Mouse (Mus musculus) hindbrain, embryonic 14.5 days (tissue): ENCODE data around the gene Srebf1. TPM values are rescaled to one million over a fixed set of nuclear protein-coding genes. Genes with fewer than 3 reads are reported as not detected.

Experiments used
- ATAC-seq: fragments of 200-750 bp; cut with Nextera tagmentation; 2 replicates; pipeline ENCODE4 v1.8.0; 2017; ENCODE audit warnings: moderate number of reproducible peaks, mild to moderate bottlenecking, moderate TSS enrichment, moderate library complexity; ENCODE audit not compliant: low FRiP score
- DNase-seq: peaks from one replicate; pipeline ENCODE4 v3.0.0-alpha.2; 2015; ENCODE audit warnings: low spot score
- H3K27ac ChIP-seq: fragments of 300-500 bp; sonication (generic); 2 replicates; pipeline ENCODE4 v1.5.1; 2014; ENCODE audit warnings: mild to moderate bottlenecking, moderate library complexity
- H3K27me3 ChIP-seq: fragments of 300-500 bp; sonication (generic); 2 replicates; pipeline ENCODE4 v1.6.1; 2014; ENCODE audit warnings: mild to moderate bottlenecking, low read length, mixed read lengths; ENCODE audit not compliant: control insufficient read depth, insufficient read depth
- H3K36me3 ChIP-seq: fragments of 300-500 bp; sonication (generic); replicated peaks from 2 replicates; pipeline ENCODE4 v1.6.1; 2014; ENCODE audit not compliant: control insufficient read depth, insufficient read depth
- H3K4me1 ChIP-seq: fragments of 300-500 bp; sonication (generic); replicated peaks from 2 replicates; pipeline ENCODE4 v1.6.1; 2014; ENCODE audit warnings: antibody characterized with exemption, low read length, mixed read lengths; ENCODE audit not compliant: control insufficient read depth, insufficient read depth
- H3K4me2 ChIP-seq: fragments of 300-500 bp; sonication (generic); replicated peaks from 2 replicates; pipeline ENCODE4 v1.6.1; 2014; ENCODE audit warnings: mild to moderate bottlenecking, moderate library complexity
- H3K4me3 ChIP-seq: fragments of 300-500 bp; sonication (generic); replicated peaks from 2 replicates; pipeline ENCODE4 v1.5.1; 2014; ENCODE audit warnings: mild to moderate bottlenecking, low read length
- H3K9ac ChIP-seq: fragments of 300-500 bp; sonication (generic); 2 replicates; pipeline ENCODE4 v1.6.1; 2014
- H3K9me3 ChIP-seq: fragments of 300-500 bp; sonication (generic); 2 replicates; pipeline ENCODE4 v1.6.1; 2016; ENCODE audit warnings: low read length; ENCODE audit not compliant: control insufficient read depth
- WGBS: fragments of 180-500 bp; shearing (Covaris S2); extraction: QIAGEN DNeasy Blood & Tissue Kit; methylation state at CpG from one replicate; pipeline ENCODE4 v1.1.7; 2014; 5-methylcytosine and 5-hydroxymethylcytosine counted together
- polyA plus RNA-seq: library from polyadenylated mRNA; unstranded; fragments of >200 nt; fragmentation: Nextera tagmentation; extraction: Ambion mirVana; gene quantifications from 2 replicates; pipeline ENCODE4 v1.2.1, GENCODE M21; 2014

Srebf1 gene
- polyA plus RNA-seq, 1 experiment from 2014 or later: 37.3 TPM

- Histone ChIP-seq H3K36me3 (peaks cover 41% of the 10 kb centered on the region), H3K4me3 (no peak overlapping the region), H3K27ac (peak overlapping the region; percentile 32; the same call in 1 of the 2 replicates), H3K4me1 (peaks cover 16% of the 10 kb centered on the region; the same call in 1 of the 2 replicates), H3K27me3 (no peaks in the 10 kb centered on the region), H3K4me2 (no peak overlapping the region), H3K9ac (no peak overlapping the region), H3K9me3 (no peaks in the 10 kb centered on the region)
- 78% methylated on average over 3 of the region's 3 CpGs for WGBS
- ATAC-seq: no peak
- no peak for DNase-seq
These were observed 33.3 kb upstream of the Srebf1 start for GRCm38 (mm10) chr11:60255639-60256038.

GRCm38 (mm10) chr11:60255181-60255580 lies 32.8 kb upstream of the Srebf1 start:
- WGBS: 28% methylated on average over 3 of the region's 3 CpGs
- H3K27me3 ChIP-seq: no peaks in the 10 kb centered on the region
- DNase-seq: no peak
- peak overlapping the region; percentile 35 for H3K27ac ChIP-seq
- no peak overlapping the region for H3K4me3 ChIP-seq
- no peak overlapping the region for H3K4me2 ChIP-seq
- no peak overlapping the region for H3K9ac ChIP-seq
- peaks cover 16% of the 10 kb centered on the region; the same call in 1 of the 2 replicates for H3K4me1 ChIP-seq
- ATAC-seq: no peak
- H3K36me3 ChIP-seq: peaks cover 41% of the 10 kb centered on the region
- H3K9me3 ChIP-seq: no peaks in the 10 kb centered on the region

- Histone ChIP-seq H3K4me2 (no peak overlapping the region), H3K27me3 (no peaks in the 10 kb centered on the region), H3K9ac (no peak overlapping the region), H3K4me1 (peaks cover 16% of the 10 kb centered on the region; the same call in 1 of the 2 replicates), H3K27ac (0 out of 2 replicates have a peak overlapping the region, but pooled peaks have one; percentile 35), H3K36me3 (peaks cover 41% of the 10 kb centered on the region), H3K9me3 (no peaks in the 10 kb centered on the region), H3K4me3 (no peak overlapping the region)
- 74% methylated on average over 5 of the region's 5 CpGs for WGBS
- ATAC-seq (no peak), DNase-seq (peak; percentile 25)
These were observed 31.9 kb upstream of the Srebf1 start for GRCm38 (mm10) chr11:60254308-60254707.

- Histone ChIP-seq H3K4me2 (no peak overlapping the region), H3K36me3 (peaks cover 36% of the 10 kb centered on the region), H3K9ac (no peak overlapping the region), H3K27ac (no peak overlapping the region), H3K4me1 (peaks cover 19% of the 10 kb centered on the region; the same call in 1 of the 2 replicates), H3K4me3 (no peak overlapping the region), H3K9me3 (no peaks in the 10 kb centered on the region), H3K27me3 (no peaks in the 10 kb centered on the region)
- no peak for ATAC-seq
- no peak for DNase-seq
- 96% methylated on average over 2 of the region's 2 CpGs for WGBS
These were observed 31.2 kb upstream of the Srebf1 start for GRCm38 (mm10) chr11:60253546-60253945.

- Histone ChIP-seq H3K9me3 (no peaks in the 10 kb centered on the region), H3K4me1 (peaks cover 21% of the 10 kb centered on the region; the same call in 1 of the 2 replicates), H3K4me2 (no peak overlapping the region), H3K27ac (no peak overlapping the region), H3K9ac (no peak overlapping the region), H3K27me3 (no peaks in the 10 kb centered on the region), H3K36me3 (peaks cover 16% of the 10 kb centered on the region), H3K4me3 (no peak overlapping the region)
- ATAC-seq (no peak), DNase-seq (peak; percentile 56)
- WGBS: 56% methylated on average over 6 of the region's 6 CpGs
These were observed 28.7 kb upstream of the Srebf1 start for GRCm38 (mm10) chr11:60250971-60251643.

- 82% methylated on average over 2 of the region's 2 CpGs for WGBS
- Histone ChIP-seq H3K9me3 (no peaks in the 10 kb centered on the region), H3K4me1 (0 out of 2 replicates have a peak, but pooled peaks cover 10% of the 10 kb centered on the region), H3K27me3 (no peaks in the 10 kb centered on the region), H3K4me3 (no peak overlapping the region), H3K27ac (no peak overlapping the region), H3K9ac (no peak overlapping the region), H3K36me3 (peaks cover 20% of the 10 kb centered on the region), H3K4me2 (no peak overlapping the region)
- DNase-seq (no peak), ATAC-seq (no peak)
These were observed 27.5 kb upstream of the Srebf1 start for GRCm38 (mm10) chr11:60249885-60250284.

- 36% methylated on average over 13 of the region's 13 CpGs for WGBS
These were observed 26.4 kb upstream of the Srebf1 start for GRCm38 (mm10) chr11:60248596-60249404.

GRCm38 (mm10) chr11:60247753-60248550 lies 25.6 kb upstream of the Srebf1 start:
- H3K27ac ChIP-seq: peak overlapping the region; percentile 44; the same call in 1 of the 2 replicates
- DNase-seq (no peak), ATAC-seq (no peak)

More at GRCm38 (mm10) chr11:60248596-60249404, 26.4 kb upstream of the Srebf1 start:
- Histone ChIP-seq H3K4me2 (no peak overlapping the region), H3K27me3 (no peaks in the 10 kb centered on the region), H3K27ac (peak overlapping the region; percentile 69), H3K36me3 (peaks cover 30% of the 10 kb centered on the region), H3K4me1 (0 out of 2 replicates have a peak, but pooled peaks cover 10% of the 10 kb centered on the region), H3K4me3 (no peak overlapping the region), H3K9me3 (no peaks in the 10 kb centered on the region), H3K9ac (no peak overlapping the region)
- no peak for DNase-seq
- no peak for ATAC-seq

More at GRCm38 (mm10) chr11:60247753-60248550, 25.6 kb upstream of the Srebf1 start:
- Histone ChIP-seq H3K36me3 (peaks cover 35% of the 10 kb centered on the region), H3K4me3 (no peak overlapping the region), H3K4me1 (0 out of 2 replicates have a peak, but pooled peaks cover 10% of the 10 kb centered on the region), H3K27me3 (no peaks in the 10 kb centered on the region), H3K9ac (no peak overlapping the region), H3K4me2 (no peak overlapping the region), H3K9me3 (no peaks in the 10 kb centered on the region)
- WGBS: 52% methylated on average over 5 of the region's 5 CpGs
